9 mouse cellular contexts compared by ENCODE assay signal in the genomic region with DNA sequence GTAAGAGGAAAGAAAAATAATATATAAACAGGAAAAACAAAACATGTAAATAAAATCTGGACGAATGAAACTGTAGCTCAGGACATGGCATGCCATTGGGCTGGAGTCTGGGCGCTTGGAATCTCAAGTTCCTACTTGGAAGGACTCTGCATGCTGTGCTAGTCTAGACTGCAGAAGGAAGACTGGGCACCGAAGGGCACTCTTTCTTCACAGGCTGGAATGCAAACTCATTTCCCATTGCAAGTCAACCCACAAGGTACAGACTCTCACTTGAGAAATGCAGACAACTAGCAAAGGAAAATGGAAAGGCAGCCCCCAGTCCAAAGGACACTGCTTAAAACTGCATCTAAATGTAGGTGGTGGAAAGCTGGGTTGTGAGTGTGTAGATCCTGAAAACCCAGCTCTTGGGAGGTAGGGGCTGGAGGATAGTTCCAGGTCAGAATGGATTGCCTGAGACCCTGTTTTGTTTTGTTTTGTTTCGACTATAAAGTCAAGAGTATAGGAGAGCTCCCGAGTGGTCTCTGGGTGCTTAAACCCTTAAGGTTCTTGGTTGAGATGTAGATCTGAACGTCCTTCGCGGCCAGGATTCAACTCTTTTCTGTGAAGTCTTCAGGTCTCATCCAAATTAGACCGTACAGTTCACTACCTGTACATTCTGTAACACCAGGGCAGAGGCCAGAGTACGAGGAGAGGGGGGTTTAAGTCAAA. TPM values are rescaled to one million over a fixed set of nuclear protein-coding genes. Genes with fewer than 3 reads are reported as not detected.
DNase-seq lines count a peak whose midpoint lies in the region; ATAC-seq and TF ChIP-seq lines count a peak whose summit lies in the region.
"Had no signal": no experiment of that assay in that cellular context is flagged by ENCODE, and none has a peak within 500 bp of the region (broad histone marks: within the 10 kb centered on the region; RNA-seq: fewer than 3 reads in every experiment).

No protein-coding gene starts in this region.

- ATAC-seq in forebrain, embryonic 11.5 days (replicated peaks; ENCODE audit: low FRiP score), result no peak; the same call in 1 of the 2 replicates
- ATAC-seq in neural tube, embryonic 13.5 days (ENCODE audit: low read depth), result no peak

- peak overlapping the region; percentile 62 for H3K4me2 ChIP-seq in forebrain, embryonic 11.5 days (ENCODE audit: low read depth, low read length, severe bottlenecking)
- H3K4me2 ChIP-seq in neural tube, embryonic 13.5 days, result peak overlapping the region; percentile 63

- peaks cover 9% of the 10 kb centered on the region; the same call in 1 of the 2 replicates for H3K4me1 ChIP-seq in forebrain, embryonic 11.5 days (replicated peaks; ENCODE audit: control insufficient read depth, insufficient read depth, low read length)
- peaks cover 22% of the 10 kb centered on the region for H3K4me1 ChIP-seq in limb, embryonic 10.5 days
- peaks cover 26% of the 10 kb centered on the region for H3K4me1 ChIP-seq in neural tube, embryonic 13.5 days (replicated peaks)

- no peak for TF ChIP-seq CTCF in left cerebral cortex, adult 2 months (IDR thresholded peaks at IDR 0.05)

- H3K4me3 ChIP-seq in left cerebral cortex, adult 2 months, result peak overlapping the region; percentile 44; the same call in 1 of the 2 replicates
- H3K4me3 ChIP-seq in forebrain, embryonic 11.5 days (ENCODE audit: low read depth, low read length), result peak overlapping the region; percentile 29
- peak overlapping the region; percentile 53 for H3K4me3 ChIP-seq in limb, embryonic 10.5 days
- peak overlapping the region; percentile 34 for H3K4me3 ChIP-seq in neural tube, embryonic 13.5 days

- DNase-seq in left cerebral cortex, adult 2 months (ENCODE audit: extremely low spot score in 1 of 2, low spot score in 2 of 2), result no peak
- DNase-seq in left cerebral cortex, postnatal 14 days (ENCODE audit: low spot score in 2 of 2), result no peak
- DNase-seq in forebrain, embryonic 11.5 days (ENCODE audit: low spot score), result no peak
- DNase-seq in limb, embryonic 10.5 days (ENCODE audit: low spot score), result peak; percentile 50
- no peak for DNase-seq in T-cell, adult 2 months (ENCODE audit: low spot score)
- no peak for DNase-seq in thymus, postnatal 25 days
- no peak for DNase-seq in left cerebral cortex, adult 9 months (ENCODE audit: low spot score in 2 of 2)
- DNase-seq: gastrocnemius, postnatal 14 days had no signal

- peak overlapping the region; percentile 59; the same call in 1 of the 2 replicates for H3K9ac ChIP-seq in forebrain, embryonic 11.5 days (ENCODE audit: low read length)
- peak overlapping the region; percentile 67 for H3K9ac ChIP-seq in neural tube, embryonic 13.5 days

- intact Hi-C loops in left cerebral cortex, adult 2 months (cut with DNase I), result no loop called here
- intact Hi-C loops in left cerebral cortex, postnatal 14 days (cut with DNase I), result no loop called here

- no peak overlapping the region for H3K27ac ChIP-seq in left cerebral cortex, adult 2 months
- H3K27ac ChIP-seq in forebrain, embryonic 11.5 days (ENCODE audit: low read depth, low read length), result no peak overlapping the region
- H3K27ac ChIP-seq in limb, embryonic 10.5 days, result peak overlapping the region; percentile 87
- no peak overlapping the region for H3K27ac ChIP-seq in neural tube, embryonic 13.5 days (replicated peaks)

- H3K36me3 ChIP-seq in forebrain, embryonic 11.5 days (ENCODE audit: control insufficient read depth, insufficient read depth, low read length), result no peaks in the 10 kb centered on the region
- no peaks in the 10 kb centered on the region for H3K36me3 ChIP-seq in limb, embryonic 10.5 days
- H3K36me3 ChIP-seq in neural tube, embryonic 13.5 days, result no peaks in the 10 kb centered on the region

- WGBS in forebrain, embryonic 11.5 days, result 36% methylated on average over 10 of the region's 10 CpGs
- WGBS in limb, embryonic 10.5 days, result 43% methylated on average over 10 of the region's 10 CpGs
- 40% methylated on average over 10 of the region's 10 CpGs for WGBS in neural tube, embryonic 13.5 days

- H3K9me3 ChIP-seq in forebrain, embryonic 11.5 days (ENCODE audit: control insufficient read depth, low read length), result no peaks in the 10 kb centered on the region
- no peaks in the 10 kb centered on the region for H3K9me3 ChIP-seq in limb, embryonic 10.5 days (replicated peaks)
- no peaks in the 10 kb centered on the region for H3K9me3 ChIP-seq in neural tube, embryonic 13.5 days

- no peaks in the 10 kb centered on the region; the same call in 1 of the 2 replicates for H3K27me3 ChIP-seq in forebrain, embryonic 11.5 days (ENCODE audit: control insufficient read depth, insufficient read depth, low read length)
- H3K27me3 ChIP-seq in limb, embryonic 10.5 days (ENCODE audit: low read depth, poor library complexity, severe bottlenecking), result peaks cover 9% of the 10 kb centered on the region
- peaks cover 16% of the 10 kb centered on the region; the same call in 1 of the 2 replicates for H3K27me3 ChIP-seq in neural tube, embryonic 13.5 days

RNA-seq across cellular contexts. Expression of gene Gcnt2, which starts 26.5 kb away (rescaled TPM):
- total RNA-seq in left cerebral cortex, adult 2 months (2021), result 10 to 100 TPM; 21.1 to 21.7 TPM
- total RNA-seq in left cerebral cortex, postnatal 14 days (2021), result 10 to 100 TPM; 10.7 to 12.9 TPM
- polyA plus RNA-seq in forebrain, embryonic 11.5 days (2014; fragmentation: Nextera tagmentation; extraction: Ambion mirVana), result 2.8 and 3.8 TPM in 2 replicates
- 1.9 and 2.2 TPM in 2 replicates for polyA plus RNA-seq in limb, embryonic 10.5 days (2016; fragmentation: Nextera tagmentation; extraction: Ambion mirVana)
- polyA plus RNA-seq in neural tube, embryonic 13.5 days (2015; fragmentation: Nextera tagmentation; extraction: Ambion mirVana), result 3.9 and 4.6 TPM in 2 replicates
